Mouse (Mus musculus): Measurements from ENCODE around the gene Rab8a. TPM values are rescaled to one million over a fixed set of nuclear protein-coding genes. Genes with fewer than 3 reads are reported as not detected.

Gene Rab8a
- polyA plus RNA-seq, 1 experiment from 2014 or later, result 110 TPM

- under 1% methylated on average over 49 of the region's 49 CpGs for WGBS
- Histone ChIP-seq H3K4me3 (peak within 1 kb of the TSS; percentile 85), H3K4me2 (peak within 1 kb of the TSS; percentile 63), H3K4me1 (peaks cover 14% of the 10 kb centered on the region), H3K36me3 (peaks cover 25% of the 10 kb centered on the region), H3K9ac (peak within 1 kb of the TSS; percentile 89), H3K27ac (peak within 1 kb of the TSS; percentile 99), H3K27me3 (no peaks in the 10 kb centered on the region), H3K9me3 (no peaks in the 10 kb centered on the region)
- peak; percentile 75 for ATAC-seq (ENCODE audit: insufficient number of reproducible peaks, low FRiP score, low TSS enrichment, low read depth)
These were observed 26.1 kb upstream of the Rab8a start, which contains the start of gene Tpm4 for GRCm38 (mm10) chr8:72134756-72135445. Tpm4 (plus strand) TSS chr8:72134975.

DNA sequence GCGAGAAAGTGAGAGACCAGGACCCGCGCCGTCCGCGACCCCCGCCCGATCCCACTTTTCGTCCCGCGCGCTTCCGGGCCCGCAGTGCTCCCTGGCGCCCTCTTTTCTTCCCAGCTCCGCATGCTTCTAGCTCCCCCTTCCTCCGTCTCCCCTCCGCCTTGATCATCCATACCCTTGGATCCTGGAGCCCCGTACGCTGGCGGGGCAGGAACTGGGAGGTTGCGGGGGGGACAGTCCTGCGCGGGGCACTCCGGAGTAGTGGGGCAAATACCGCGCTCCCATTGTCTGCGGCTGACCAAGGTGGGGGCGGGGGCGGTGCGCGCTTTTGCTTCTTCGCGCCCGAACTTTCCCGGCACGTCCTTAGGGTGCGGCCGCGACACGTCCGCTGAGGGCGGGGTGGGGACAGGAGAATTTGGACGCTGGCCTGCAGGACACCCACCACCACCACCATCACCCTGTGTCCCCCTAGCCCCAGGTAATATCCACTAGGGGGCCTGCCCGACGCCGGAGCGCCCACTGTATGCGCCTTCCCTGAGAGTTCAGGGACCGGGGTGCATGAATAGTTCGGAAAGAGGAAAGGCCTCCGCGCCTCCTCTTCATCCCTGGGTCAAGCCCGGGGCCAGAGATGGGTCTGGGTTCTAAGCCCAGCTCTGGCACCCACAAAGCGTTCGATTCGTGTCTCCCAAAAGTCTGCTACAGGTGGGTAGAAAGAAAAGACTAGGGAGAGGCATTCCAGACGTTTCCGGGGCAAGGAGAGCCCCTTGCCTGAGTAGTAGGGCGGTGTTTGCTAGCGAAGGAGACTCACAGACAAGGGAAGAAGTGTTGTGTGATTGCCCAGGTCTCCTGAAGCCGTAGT is 25.3 kb upstream of the Rab8a start:
- Histone ChIP-seq H3K4me1 (peaks cover 14% of the 10 kb centered on the region), H3K4me2 (peak overlapping the region; percentile 63), H3K9me3 (no peaks in the 10 kb centered on the region), H3K27ac (peak overlapping the region; percentile 99), H3K36me3 (peaks cover 32% of the 10 kb centered on the region), H3K9ac (peak overlapping the region; percentile 89), H3K27me3 (no peaks in the 10 kb centered on the region), H3K4me3 (peak overlapping the region; percentile 85)
- ATAC-seq (ENCODE audit: insufficient number of reproducible peaks, low FRiP score, low TSS enrichment, low read depth), result peak; percentile 52; the same call in 1 of the 2 replicates
- under 1% methylated on average over 54 of the region's 62 CpGs for WGBS

DNA sequence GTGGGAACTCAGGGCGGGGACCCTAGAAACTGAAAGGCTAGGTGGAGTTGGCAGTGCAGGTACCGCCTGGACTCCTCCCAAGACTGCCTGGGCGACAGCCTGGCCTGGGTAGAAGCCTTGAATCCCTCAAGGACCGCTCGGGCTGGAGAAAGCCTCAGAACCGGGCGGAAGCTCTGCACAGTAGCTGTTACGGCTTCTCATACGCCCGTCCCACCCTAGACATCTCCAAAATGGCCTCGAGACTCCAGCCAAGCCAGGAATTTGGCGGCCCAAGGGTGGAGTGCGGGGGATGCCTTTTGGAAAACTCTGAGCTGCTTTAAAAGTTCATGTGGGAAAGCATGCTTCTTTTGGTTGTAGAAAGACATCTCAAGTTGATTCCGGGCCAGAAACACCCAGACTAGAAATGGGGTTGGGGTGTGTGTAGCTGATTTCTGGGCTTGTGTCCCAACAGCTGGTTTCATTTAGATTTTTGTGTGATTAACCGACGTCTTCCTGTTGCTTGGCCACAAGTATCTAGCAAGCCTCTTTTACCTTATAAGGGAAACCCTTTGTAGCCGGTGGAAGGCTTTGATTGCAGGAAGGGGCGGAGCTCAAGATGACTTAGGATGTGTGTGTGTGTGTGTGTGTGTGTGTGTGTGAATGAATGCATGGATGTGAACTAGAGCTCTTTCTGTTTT is 24.6 kb upstream of the Rab8a start:
- under 1% methylated on average over 18 of the region's 18 CpGs for WGBS
- H3K27me3 ChIP-seq, result no peaks in the 10 kb centered on the region
- H3K4me1 ChIP-seq, result peaks cover 14% of the 10 kb centered on the region
- peak; percentile 75 for ATAC-seq (ENCODE audit: insufficient number of reproducible peaks, low FRiP score, low TSS enrichment, low read depth)
- peaks cover 38% of the 10 kb centered on the region for H3K36me3 ChIP-seq
- peak overlapping the region; percentile 99 for H3K27ac ChIP-seq
- peak overlapping the region; percentile 89 for H3K9ac ChIP-seq
- peak overlapping the region; percentile 85 for H3K4me3 ChIP-seq
- H3K9me3 ChIP-seq, result no peaks in the 10 kb centered on the region
- H3K4me2 ChIP-seq, result peak overlapping the region; percentile 63

- Histone ChIP-seq H3K4me2 (peak overlapping the region; percentile 63), H3K4me1 (peaks cover 14% of the 10 kb centered on the region), H3K9ac (no peak overlapping the region), H3K9me3 (no peaks in the 10 kb centered on the region), H3K4me3 (no peak overlapping the region), H3K36me3 (peaks cover 48% of the 10 kb centered on the region), H3K27ac (peak overlapping the region; percentile 99; the same call in 1 of the 2 replicates), H3K27me3 (no peaks in the 10 kb centered on the region)
- ATAC-seq (ENCODE audit: insufficient number of reproducible peaks, low FRiP score, low TSS enrichment, low read depth), result no peak
- 79% methylated on average over 2 of the region's 2 CpGs for WGBS
These were observed 23.6 kb upstream of the Rab8a start for GRCm38 (mm10) chr8:72137431-72137830.

DNA sequence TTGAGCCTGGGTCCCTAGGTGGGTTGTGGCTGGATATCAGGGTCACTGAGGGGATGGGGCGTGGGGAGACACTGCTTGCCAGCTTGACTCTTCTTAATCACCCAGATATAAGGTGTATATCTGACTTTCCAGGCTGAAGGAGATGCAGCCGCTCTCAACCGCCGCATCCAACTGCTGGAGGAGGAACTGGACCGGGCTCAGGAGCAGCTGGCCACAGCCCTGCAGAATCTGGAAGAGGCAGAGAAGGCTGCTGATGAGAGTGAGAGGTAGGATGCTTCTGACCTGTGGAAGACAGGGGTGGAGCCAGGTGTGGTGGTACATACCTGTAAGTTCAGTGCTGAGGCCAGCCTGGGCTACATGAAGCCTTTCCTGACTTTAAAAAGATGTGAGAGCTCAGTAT is 22.5 kb upstream of the Rab8a start:
- no peak overlapping the region for H3K9ac ChIP-seq
- H3K4me1 ChIP-seq, result peaks cover 14% of the 10 kb centered on the region
- no peak overlapping the region for H3K4me2 ChIP-seq
- H3K36me3 ChIP-seq, result peaks cover 58% of the 10 kb centered on the region
- no peak overlapping the region for H3K27ac ChIP-seq
- no peak overlapping the region for H3K4me3 ChIP-seq
- H3K27me3 ChIP-seq, result no peaks in the 10 kb centered on the region
- ATAC-seq (ENCODE audit: insufficient number of reproducible peaks, low FRiP score, low TSS enrichment, low read depth), result no peak
- 92% methylated on average over 5 of the region's 5 CpGs for WGBS
- H3K9me3 ChIP-seq, result no peaks in the 10 kb centered on the region

DNA sequence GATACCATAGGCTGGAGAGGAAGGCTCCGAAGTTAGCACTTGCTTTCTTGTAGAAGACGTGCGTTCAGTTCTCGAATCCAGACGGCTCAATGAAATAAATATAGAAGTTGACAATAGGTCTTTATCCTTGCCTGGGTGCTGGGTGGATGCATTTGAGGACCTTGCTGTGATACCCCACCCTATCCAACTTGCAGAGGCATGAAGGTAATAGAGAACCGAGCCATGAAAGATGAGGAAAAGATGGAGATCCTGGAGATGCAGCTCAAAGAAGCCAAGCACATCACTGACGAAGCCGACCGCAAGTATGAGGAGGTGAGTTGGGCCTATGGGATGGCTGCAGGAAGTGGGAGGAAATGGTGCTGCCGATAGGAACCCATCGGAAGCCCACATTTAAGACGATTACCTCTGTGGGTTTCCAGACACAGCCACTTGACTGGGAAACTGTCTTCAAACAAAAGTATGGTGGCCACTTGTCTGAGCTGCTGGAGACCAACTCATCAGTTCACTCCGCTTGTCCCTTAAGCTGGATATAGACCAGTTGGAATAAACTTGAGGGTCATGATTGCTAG is 17.7 kb upstream of the Rab8a start:
- ATAC-seq (ENCODE audit: insufficient number of reproducible peaks, low FRiP score, low TSS enrichment, low read depth), result no peak
- 91% methylated on average over 13 of the region's 13 CpGs for WGBS

GRCm38 (mm10) chr8:72144345-72144975 is 16.5 kb upstream of the Rab8a start:
- no peak for ATAC-seq (ENCODE audit: insufficient number of reproducible peaks, low FRiP score, low TSS enrichment, low read depth)
- H3K9ac ChIP-seq, result no peak overlapping the region
- no peaks in the 10 kb centered on the region for H3K27me3 ChIP-seq
- no peaks in the 10 kb centered on the region for H3K9me3 ChIP-seq
- H3K4me2 ChIP-seq, result no peak overlapping the region
- WGBS, result 82% methylated on average over 5 of the region's 5 CpGs
- H3K36me3 ChIP-seq, result peaks cover 91% of the 10 kb centered on the region
- H3K4me3 ChIP-seq, result no peak overlapping the region
- no peaks in the 10 kb centered on the region for H3K4me1 ChIP-seq
- H3K27ac ChIP-seq, result peak overlapping the region; percentile 50; the same call in 1 of the 2 replicates

More for the DNA sequence above, 17.7 kb upstream of the Rab8a start:
- Histone ChIP-seq H3K4me3 (no peak overlapping the region), H3K4me1 (no peaks in the 10 kb centered on the region), H3K9ac (no peak overlapping the region), H3K4me2 (no peak overlapping the region), H3K27ac (no peak overlapping the region), H3K9me3 (no peaks in the 10 kb centered on the region), H3K36me3 (peaks cover 94% of the 10 kb centered on the region), H3K27me3 (no peaks in the 10 kb centered on the region)

DNA sequence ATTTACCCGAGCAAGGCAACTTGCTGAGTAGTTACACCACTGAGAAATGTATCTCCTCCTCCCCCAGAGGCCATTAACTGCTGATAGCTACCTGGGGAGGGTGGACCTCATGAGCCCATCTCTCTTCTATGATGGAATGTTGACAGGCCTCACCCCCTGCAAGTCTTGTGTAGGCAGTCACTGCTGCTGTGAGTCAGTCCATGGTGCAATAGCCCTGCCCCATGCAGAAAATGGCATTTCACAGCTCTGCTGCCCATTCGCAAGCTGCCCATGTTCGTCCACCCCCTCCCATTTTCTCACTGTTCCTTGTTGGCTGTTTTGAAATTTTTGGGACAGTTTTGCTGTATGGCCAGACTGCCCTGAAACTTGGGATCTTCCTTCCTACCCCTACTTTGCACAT is 15.5 kb upstream of the Rab8a start:
- no peak overlapping the region for H3K4me2 ChIP-seq
- 83% methylated on average over 3 of the region's 3 CpGs for WGBS
- peaks cover 91% of the 10 kb centered on the region for H3K36me3 ChIP-seq
- H3K27me3 ChIP-seq, result no peaks in the 10 kb centered on the region
- H3K9ac ChIP-seq, result no peak overlapping the region
- H3K4me3 ChIP-seq, result no peak overlapping the region
- ATAC-seq (ENCODE audit: insufficient number of reproducible peaks, low FRiP score, low TSS enrichment, low read depth), result no peak
- H3K9me3 ChIP-seq, result no peaks in the 10 kb centered on the region
- 0 out of 2 replicates have a peak overlapping the region, but pooled peaks have one; percentile 17 for H3K27ac ChIP-seq
- no peaks in the 10 kb centered on the region for H3K4me1 ChIP-seq

GRCm38 (mm10) chr8:72146056-72146455 is 14.9 kb upstream of the Rab8a start:
- Histone ChIP-seq H3K36me3 (peaks cover 93% of the 10 kb centered on the region), H3K4me3 (no peak overlapping the region), H3K4me1 (no peaks in the 10 kb centered on the region), H3K27ac (no peak overlapping the region), H3K4me2 (no peak overlapping the region), H3K9ac (no peak overlapping the region), H3K9me3 (no peaks in the 10 kb centered on the region), H3K27me3 (no peaks in the 10 kb centered on the region)
- no peak for ATAC-seq (ENCODE audit: insufficient number of reproducible peaks, low FRiP score, low TSS enrichment, low read depth)
- 81% methylated on average over 1 of the region's 1 CpGs for WGBS

DNA sequence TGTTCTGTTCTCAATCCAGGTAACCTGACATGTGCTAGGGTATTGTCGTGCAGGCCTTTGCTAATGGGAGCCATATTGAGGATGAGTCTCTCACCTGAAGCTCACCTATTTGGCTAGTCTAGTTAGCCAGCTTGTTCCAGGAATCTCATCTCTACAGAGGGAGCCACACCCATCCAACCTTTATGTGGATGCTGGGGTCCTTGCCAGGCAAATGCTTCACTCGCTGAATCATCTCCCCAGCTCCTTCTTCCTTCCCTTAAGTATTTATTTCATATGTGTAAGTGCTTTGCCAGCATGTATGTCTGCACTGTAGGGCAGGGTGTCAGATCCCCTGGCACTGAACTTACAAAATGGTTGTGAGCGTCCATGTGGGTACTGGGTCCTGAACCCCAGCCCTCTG is 14.4 kb upstream of the Rab8a start:
- Histone ChIP-seq H3K27me3 (no peaks in the 10 kb centered on the region), H3K4me1 (no peaks in the 10 kb centered on the region), H3K9me3 (no peaks in the 10 kb centered on the region), H3K4me2 (no peak overlapping the region), H3K9ac (no peak overlapping the region), H3K27ac (no peak overlapping the region), H3K36me3 (peaks cover 93% of the 10 kb centered on the region), H3K4me3 (no peak overlapping the region)
- 80% methylated on average over 3 of the region's 3 CpGs for WGBS
- no peak for ATAC-seq (ENCODE audit: insufficient number of reproducible peaks, low FRiP score, low TSS enrichment, low read depth)

DNA sequence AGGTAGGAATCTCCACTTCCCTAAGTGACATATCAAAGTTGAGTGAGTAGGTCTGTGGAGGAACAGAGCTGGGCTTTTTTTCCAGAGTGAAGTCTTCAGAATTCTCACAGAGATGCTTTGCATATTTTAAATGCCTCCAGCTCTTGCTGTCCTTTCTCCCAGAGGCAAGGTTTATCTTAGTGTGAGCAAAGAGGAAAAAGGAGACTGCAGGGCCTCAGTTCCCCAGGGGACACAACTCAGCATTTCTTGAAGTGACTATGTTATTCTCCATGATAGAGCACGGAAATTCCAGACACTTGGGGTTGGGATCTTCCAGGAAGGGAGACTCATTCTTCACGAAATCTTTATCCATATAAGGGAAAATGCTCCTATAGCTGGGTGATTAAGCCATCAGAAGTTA is 13.7 kb upstream of the Rab8a start:
- no peak for ATAC-seq (ENCODE audit: insufficient number of reproducible peaks, low FRiP score, low TSS enrichment, low read depth)
- no peaks in the 10 kb centered on the region for H3K4me1 ChIP-seq
- no peak overlapping the region for H3K9ac ChIP-seq
- H3K4me2 ChIP-seq, result no peak overlapping the region
- no peaks in the 10 kb centered on the region for H3K27me3 ChIP-seq
- no peaks in the 10 kb centered on the region for H3K9me3 ChIP-seq
- H3K4me3 ChIP-seq, result no peak overlapping the region
- no peak overlapping the region for H3K27ac ChIP-seq
- peaks cover 93% of the 10 kb centered on the region for H3K36me3 ChIP-seq
- WGBS, result 81% methylated on average over 2 of the region's 2 CpGs

Measured in limb, embryonic 15.5 days (tissue).